Mouse (Mus musculus): ENCODE measurements at regions not wholly inside any gene's neighbourhood (a gene's known extent, or its start where the extent isn't known, plus 50 kb on each side); places are given as distances from the start of the nearest gene placed in this dataset.
"Not testable (repeated sequence)": the region's sequence is repeated elsewhere in the genome, so short reads cannot be mapped to it uniquely, and the experiment has no call there.

GRCm38 (mm10) chr2:53276435-53276834 is 84.9 kb downstream of the Arl6ip6 start:
- intact Hi-C loops (cut with DNase I; ENCODE audit: low total_unique reads): no loop called here
- DNase-seq: no peak

- no peak for DNase-seq
- intact Hi-C loops (cut with DNase I; ENCODE audit: low total_unique reads): no loop called here
Observed at GRCm38 (mm10) chr2:53301712-53302423, 110.3 kb downstream of the Arl6ip6 start.

- intact Hi-C loops (cut with DNase I; ENCODE audit: low total_unique reads): loop anchor here (5.0 kb wide), 1 partner anchor 757 kb away; the partner anchor contains the start of gene Rprm
- DNase-seq: peak; percentile 7
Observed at GRCm38 (mm10) chr2:53330680-53331079, 139.2 kb downstream of the Arl6ip6 start.

- intact Hi-C loops (cut with DNase I; ENCODE audit: low total_unique reads): no loop called here
- no peak for DNase-seq
Observed at GRCm38 (mm10) chr2:53359026-53359425, 167.5 kb downstream of the Arl6ip6 start.

- no peak for DNase-seq
- intact Hi-C loops (cut with DNase I; ENCODE audit: low total_unique reads): no loop called here
Observed at GRCm38 (mm10) chr2:53382348-53382747, 190.8 kb downstream of the Arl6ip6 start.

GRCm38 (mm10) chr2:53384545-53385176 is 193.1 kb downstream of the Arl6ip6 start:
- intact Hi-C loops (cut with DNase I; ENCODE audit: low total_unique reads): no loop called here
- no peak for DNase-seq

GRCm38 (mm10) chr2:53388652-53389051 is 197.1 kb downstream of the Arl6ip6 start:
- no peak for DNase-seq
- intact Hi-C loops (cut with DNase I; ENCODE audit: low total_unique reads): no loop called here

GRCm38 (mm10) chr2:53414471-53414870 is 222.9 kb downstream of the Arl6ip6 start:
- intact Hi-C loops (cut with DNase I; ENCODE audit: low total_unique reads): no loop called here
- DNase-seq: no peak

GRCm38 (mm10) chr2:53437046-53437815 is 245.7 kb downstream of the Arl6ip6 start:
- no peak for DNase-seq
- intact Hi-C loops (cut with DNase I; ENCODE audit: low total_unique reads): no loop called here

GRCm38 (mm10) chr2:53440301-53440700 is 248.8 kb downstream of the Arl6ip6 start:
- intact Hi-C loops (cut with DNase I; ENCODE audit: low total_unique reads); DNase-seq: not testable (repeated sequence)

- intact Hi-C loops (cut with DNase I; ENCODE audit: low total_unique reads): no loop called here
- DNase-seq: no peak
Observed at GRCm38 (mm10) chr2:53460265-53460664, 268.7 kb downstream of the Arl6ip6 start.

GRCm38 (mm10) chr2:53474455-53474854 is 282.9 kb downstream of the Arl6ip6 start:
- DNase-seq: no peak
- intact Hi-C loops (cut with DNase I; ENCODE audit: low total_unique reads): no loop called here

GRCm38 (mm10) chr2:53479051-53479450 is 287.5 kb downstream of the Arl6ip6 start:
- intact Hi-C loops (cut with DNase I; ENCODE audit: low total_unique reads); DNase-seq: not testable (repeated sequence)

GRCm38 (mm10) chr2:53488301-53488700 is 296.8 kb downstream of the Arl6ip6 start:
- DNase-seq: no peak
- intact Hi-C loops (cut with DNase I; ENCODE audit: low total_unique reads): no loop called here

GRCm38 (mm10) chr2:53490805-53491585 is 299.5 kb downstream of the Arl6ip6 start:
- intact Hi-C loops (cut with DNase I; ENCODE audit: low total_unique reads): no loop called here
- no peak for DNase-seq

- intact Hi-C loops (cut with DNase I; ENCODE audit: low total_unique reads): no loop called here
- DNase-seq: no peak
Observed at GRCm38 (mm10) chr2:53492788-53493187, 301.3 kb downstream of the Arl6ip6 start.

GRCm38 (mm10) chr2:53501657-53502274 is 310.2 kb downstream of the Arl6ip6 start:
- intact Hi-C loops (cut with DNase I; ENCODE audit: low total_unique reads): no loop called here
- DNase-seq: no peak

- no peak for DNase-seq
- intact Hi-C loops (cut with DNase I; ENCODE audit: low total_unique reads): no loop called here
Observed at GRCm38 (mm10) chr2:53502275-53502667, 310.7 kb downstream of the Arl6ip6 start.

- DNase-seq: no peak
- intact Hi-C loops (cut with DNase I; ENCODE audit: low total_unique reads): no loop called here
Observed at GRCm38 (mm10) chr2:53542097-53542496, 350.6 kb downstream of the Arl6ip6 start.
